Mouse (Mus musculus): Measurements from ENCODE around the gene Gm11938. TPM values are rescaled to one million over a fixed set of nuclear protein-coding genes. Genes with fewer than 3 reads are reported as not detected.
"Not testable (repeated sequence)": the region's sequence is repeated elsewhere in the genome, so short reads cannot be mapped to it uniquely, and the experiment has no call there.

The Gm11938 gene
- not detected in 2 replicates for total RNA-seq (2021)
- long read RNA-seq, experiment 1: 0 reads
- long read RNA-seq, experiment 2: 0 reads

DNA sequence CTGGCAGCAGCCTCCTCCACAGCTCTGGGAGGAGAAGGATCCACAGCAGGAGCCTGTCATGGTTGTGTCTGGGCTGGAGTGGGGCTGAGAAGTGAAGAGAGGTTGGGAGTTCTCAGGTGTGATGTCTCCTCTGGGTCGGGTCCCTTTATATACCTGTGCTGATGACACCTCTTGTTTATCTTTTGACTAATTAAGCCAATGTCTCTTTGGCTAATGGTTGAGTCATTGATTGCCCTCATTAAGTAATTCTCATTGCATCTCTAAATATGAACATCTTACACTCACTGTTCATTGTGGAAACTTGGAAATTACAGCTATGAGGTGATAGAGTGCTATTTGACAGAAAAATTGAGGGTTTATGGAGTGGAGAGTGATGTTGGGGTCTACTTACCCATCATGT, at the start of gene Gm11938:
Gene Gm11938 (minus strand): TSS at position 101 of the 400 bp plus-strand sequence.
- not testable (repeated sequence) for DNase-seq

DNA sequence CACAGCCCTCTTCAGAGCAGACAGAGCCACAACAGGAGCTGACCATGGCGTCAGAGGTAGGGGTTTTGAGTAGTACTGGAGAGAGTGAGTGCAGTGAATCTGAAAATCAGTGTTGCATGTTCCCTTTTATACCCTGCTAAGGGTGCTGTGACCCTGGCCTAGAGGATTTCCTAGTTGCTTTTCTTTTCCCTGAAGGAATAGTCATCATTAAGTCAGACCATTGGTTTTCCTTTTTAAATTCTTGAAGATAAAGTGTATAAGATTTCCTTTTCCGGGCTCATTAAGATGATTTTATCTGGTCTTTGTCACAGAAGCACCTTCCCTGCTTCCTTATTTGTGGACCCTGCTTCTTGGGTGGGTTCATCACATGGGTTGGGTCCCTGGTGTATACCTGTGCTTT, 47.0 kb upstream of the Gm11938 start, which contains the start of gene Gm11555:
Gene Gm11555 (minus strand): TSS at position 101 of the 400 bp plus-strand sequence.
- no peak for DNase-seq

DNA sequence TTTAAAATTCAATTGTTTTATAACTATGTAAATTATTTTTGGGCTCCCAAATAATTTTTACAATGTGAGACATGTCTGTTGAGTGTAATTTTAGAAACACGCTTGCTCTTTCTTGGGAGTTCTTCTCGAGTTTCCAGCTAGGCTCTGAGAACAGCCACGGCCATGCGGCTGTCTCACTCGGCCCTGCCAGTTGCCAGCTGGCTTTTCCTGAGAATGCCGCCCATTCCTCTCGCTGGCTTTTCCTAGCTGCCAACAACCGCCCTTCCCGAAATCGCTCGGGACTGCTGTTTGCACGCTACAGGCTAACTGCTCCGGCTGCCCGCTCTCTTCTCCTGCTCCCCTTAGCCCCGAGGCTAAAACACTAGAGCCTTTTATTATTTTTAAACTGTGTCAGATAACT, 43.3 kb upstream of the Gm11938 start:
- DNase-seq: no peak

DNA sequence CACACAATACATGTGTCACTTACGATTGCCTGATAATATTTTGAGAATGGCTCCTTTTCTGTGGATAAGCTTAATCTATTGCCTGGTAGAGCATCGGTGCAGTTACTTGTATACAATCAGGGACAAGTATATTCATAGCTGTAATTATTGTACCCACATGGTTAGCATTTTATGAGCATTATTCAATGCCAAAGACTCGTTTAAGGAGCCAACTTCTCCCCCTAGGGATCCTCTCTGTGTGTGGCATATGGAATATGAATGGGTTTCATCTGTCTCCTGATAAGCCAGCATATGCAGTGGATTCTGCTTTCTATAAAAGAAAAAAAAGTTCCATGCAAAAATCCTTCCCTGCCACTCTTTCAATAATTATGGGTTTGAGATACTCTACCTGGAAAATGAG, 41.2 kb upstream of the Gm11938 start:
- DNase-seq: no peak

DNA sequence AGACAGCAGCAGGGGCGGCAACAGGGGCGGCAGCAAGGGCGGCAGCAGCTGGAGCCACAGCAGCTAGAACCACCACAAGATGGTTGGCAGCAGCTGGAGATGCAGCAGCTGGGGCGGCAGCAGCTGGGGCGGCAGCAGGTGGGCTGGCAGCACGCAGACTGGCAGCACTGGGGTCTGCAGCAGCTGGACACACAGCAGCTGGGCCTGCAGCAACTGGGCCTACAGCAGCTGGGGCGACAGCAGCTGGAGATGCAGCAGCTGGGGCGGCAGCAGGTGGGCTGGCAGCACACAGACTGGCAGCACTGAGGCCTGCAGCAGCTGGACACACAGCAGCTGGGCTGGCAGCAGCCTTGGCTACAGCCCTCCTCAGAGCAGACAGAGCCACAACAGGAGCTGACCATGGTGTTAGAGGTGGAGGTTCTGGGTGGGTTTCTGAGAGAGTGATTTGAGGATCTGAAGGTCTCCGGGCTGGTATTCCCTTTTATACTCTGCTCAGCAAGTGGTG, 40.6 kb upstream of the Gm11938 start, which contains the start of gene Krtap4-7:
Gene Krtap4-7 (minus strand): TSS at position 455 of the 505 bp plus-strand sequence.
- DNase-seq: not testable (repeated sequence)

DNA sequence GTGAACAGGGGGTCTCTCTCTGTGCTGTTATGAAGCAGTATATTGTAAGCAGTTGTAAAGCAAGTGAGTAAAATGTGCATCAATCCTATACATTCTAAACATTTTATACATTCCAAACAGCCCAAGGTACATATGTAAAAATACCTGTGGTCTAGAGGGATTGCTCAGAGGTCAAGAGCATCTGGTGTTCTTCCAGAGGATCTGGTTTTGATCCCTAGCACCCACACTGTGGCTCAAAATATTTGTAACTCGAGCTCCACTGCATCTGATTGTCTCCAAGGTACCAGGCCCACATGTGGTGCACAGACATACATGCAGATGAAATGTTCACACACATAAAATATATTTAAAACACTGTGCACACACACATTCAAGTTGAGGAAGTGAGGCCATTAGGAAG, 37.8 kb upstream of the Gm11938 start:
- no peak for DNase-seq

DNA sequence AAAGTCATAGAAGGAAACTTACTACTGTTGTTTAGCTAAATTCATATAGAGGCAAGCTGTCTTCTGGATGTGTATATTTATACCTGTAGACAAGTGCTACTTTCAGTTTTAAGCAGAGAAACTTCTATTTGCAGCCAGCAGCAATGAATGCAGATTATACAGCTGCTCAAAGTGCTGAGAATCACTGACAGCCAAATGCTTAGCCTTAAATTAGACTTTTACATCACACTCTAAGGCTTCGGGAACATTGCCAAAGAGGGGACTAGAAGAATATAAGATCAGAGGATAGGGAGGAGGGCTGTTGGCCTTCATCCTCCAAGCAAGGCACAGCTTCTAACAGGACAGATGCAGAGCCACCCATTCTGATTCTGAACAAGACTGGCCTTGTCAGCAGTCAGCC, 34.0 kb upstream of the Gm11938 start:
- DNase-seq: no peak

DNA sequence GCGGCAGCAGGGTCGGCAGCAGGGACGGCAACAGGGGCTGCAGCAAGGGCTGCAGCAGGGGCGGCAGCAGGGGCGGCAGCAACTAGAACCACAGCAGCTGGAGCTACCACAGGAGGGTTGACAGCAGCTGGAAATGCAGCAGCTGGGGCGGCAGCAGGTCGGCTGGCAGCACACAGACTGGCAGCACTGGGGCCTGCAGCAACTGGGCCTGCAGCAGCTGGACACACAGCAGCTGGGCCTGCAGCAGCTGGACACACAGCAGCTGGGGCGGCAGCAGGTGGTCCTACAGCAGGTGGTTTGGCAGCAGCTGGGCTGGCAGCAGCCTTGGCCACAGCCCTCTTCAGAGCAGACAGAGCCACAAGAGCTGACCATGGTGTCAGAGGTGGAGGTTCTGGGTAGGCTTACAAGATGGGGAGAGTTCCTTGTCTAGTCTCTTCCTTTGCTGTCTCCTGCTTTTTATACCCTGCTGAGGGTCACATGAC, 31.6 kb upstream of the Gm11938 start, which contains the start of gene Krtap4-2:
Gene Krtap4-2 (minus strand): TSS at position 432 of the 482 bp plus-strand sequence.
- DNase-seq: no peak

DNA sequence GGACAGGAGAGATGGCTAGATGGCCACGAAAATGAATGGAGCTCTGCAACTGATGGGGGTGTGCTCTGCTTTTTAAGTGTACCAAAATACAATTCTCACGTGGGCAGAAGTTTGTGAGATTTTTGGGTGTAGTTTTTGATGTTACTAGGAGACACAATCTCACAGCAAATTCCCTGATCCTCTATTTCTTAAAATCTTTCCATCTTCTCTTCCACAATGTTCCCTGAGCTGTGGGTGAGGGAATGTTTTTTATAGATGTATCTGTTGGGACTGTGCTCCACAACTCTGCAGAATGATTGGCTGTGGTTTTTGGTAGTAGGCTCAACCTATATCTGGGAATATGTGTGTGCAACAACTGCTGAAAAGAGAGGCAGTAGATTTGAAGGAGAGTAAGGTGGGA, 30.2 kb upstream of the Gm11938 start:
- no peak for DNase-seq

DNA sequence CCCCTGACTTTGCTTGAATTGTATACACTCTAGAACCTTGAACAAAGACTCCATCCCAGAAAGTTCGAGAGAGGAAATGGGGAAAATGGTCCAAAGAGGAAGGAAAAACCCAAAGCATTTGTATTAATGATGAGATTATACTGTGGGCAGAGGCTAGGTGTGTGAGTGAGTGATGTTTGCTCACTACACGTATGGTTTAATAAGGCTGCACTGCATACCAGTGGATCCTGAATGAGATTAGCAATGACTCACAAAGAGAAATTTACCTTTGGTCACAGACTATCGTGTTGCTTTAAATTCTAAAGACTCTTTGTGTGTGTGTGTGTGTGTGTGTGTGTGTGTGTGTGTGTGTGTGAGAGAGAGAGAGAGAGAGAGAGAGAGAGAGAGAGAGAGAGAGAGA, 27.8 kb upstream of the Gm11938 start:
- DNase-seq: no peak

DNA sequence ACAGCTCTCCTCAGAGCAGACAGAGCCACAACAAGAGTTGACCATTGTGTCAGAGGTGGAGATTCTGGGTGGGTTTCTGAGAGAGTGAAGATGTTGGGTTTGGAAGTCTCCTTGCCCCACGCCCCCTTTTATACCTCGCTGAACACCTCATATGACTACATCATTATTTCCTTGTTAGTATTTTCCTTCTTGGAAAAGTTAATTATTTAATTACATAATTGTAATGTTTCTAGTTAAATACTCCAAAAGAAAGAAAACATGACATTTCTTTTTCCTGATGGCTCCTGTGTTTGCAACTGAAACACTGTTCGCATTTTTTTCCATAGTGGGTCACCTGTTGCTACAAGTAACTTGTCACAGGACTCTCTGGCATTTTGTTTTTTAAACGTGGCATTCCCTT, 25.0 kb upstream of the Gm11938 start, which contains the start of gene Krtap4-1:
Gene Krtap4-1 (minus strand): TSS at position 101 of the 400 bp plus-strand sequence.
- no peak for DNase-seq

DNA sequence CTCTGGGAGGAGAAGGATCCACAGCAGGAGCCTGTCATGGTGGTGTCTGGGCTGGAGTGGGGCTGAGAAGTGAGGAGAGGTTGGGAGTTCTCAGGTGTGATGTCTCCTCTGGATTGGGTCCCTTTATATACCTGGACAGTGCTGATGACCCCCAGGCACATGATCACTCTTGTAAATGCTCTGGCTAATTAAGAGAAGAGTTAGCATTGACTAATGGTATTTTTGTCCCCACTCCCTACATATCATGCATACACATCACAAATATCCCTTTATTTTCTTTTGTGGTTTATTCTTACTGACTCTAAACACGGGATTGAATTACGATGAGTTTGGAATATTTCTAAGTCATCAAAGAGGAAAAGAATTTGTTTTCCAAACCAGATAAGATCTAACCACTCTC, 17.2 kb upstream of the Gm11938 start, which contains the start of gene Gm11562:
Gene Gm11562 (minus strand): TSS at position 101 of the 400 bp plus-strand sequence.
- no peak for DNase-seq

DNA sequence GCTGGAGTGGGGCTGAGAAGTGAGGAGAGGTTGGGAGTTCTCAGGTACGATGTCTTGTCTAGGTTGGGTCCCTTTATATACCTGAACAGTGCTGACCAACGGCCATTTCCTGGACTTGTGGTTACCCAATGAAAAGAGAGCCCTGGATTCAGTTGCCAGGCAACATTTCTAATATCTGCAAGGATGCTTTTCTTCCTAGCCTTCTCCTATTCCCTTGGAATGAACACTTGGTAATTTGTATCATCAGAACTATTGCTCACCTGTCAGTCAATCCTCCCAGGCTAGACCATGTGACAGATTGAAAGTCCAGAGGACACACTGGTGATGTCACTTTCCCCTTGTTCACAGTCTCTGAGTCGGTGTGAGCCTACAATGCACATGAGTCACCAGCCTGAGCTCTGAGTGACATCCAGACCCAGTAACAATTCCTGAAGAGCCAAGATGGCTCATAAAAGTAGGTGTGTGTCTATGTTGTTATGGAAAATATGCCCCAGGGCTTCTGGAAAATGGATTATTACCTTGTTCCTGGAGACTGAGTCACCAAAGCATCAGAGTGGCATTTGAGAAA, 11.8 kb upstream of the Gm11938 start, which contains the start of gene Krtap2-4:
Gene Krtap2-4 (minus strand): TSS at position 51 of the 568 bp plus-strand sequence.
- no peak for DNase-seq

DNA sequence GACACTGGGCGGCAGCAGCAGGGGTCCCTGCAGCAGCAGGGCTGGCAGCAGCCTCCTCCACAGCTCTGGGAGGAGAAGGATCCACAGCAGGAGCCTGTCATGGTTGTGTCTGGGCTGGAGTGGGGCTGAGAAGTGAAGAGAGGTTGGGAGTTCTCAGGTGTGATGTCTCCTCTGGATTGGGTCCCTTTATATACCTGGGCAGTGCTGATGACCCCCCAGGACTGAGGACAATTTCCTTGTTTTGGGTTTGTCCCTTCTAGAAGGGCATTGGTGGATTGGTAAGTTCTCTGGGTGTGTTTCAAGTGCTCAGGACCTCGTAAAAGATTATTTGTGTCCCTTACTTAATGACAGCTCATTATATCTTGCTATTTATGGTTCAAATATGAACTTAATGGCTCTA, 7.0 kb upstream of the Gm11938 start, which contains the start of gene Gm11937:
Gene Gm11937 (minus strand): TSS at position 101 of the 400 bp plus-strand sequence.
- not testable (repeated sequence) for DNase-seq

DNA sequence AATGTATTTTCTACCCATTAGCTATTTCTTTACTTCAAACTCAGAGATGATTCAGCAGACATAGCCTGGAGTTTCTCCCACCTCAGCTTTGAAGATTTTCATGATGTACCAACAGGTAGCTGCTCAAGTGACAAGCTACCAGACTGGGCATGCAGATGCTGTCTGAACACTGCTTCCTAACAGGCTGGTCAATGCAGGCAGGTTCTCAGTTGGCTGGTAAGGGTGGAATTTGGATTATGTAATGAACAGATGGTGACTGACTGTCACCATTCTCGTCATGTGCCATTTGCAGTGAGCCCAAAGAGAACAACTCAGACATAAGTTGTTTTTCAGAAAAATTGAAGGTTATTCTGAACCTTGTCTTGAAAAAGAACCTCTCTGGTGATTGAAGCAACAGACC, 6.0 kb upstream of the Gm11938 start:
- DNase-seq: no peak

DNA sequence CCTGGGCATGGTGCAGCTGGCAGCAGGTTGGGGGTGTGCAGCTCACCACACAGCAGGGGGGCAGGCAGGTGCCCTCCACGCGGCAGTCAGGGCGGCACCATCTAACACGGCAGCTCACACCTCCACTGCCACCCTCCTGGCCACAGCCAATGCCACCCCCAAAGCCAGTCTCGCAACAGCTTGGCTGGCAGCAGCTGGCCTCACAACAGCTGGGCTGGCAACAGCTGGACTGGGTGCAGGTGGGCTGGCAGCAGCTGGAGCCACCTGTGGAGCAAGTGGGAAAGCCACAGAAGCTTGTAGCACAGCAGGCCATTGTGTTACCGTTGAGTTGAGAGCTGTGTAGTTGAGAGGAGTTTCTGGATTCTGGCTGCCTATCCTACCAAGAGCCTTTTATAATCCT, 5.4 kb downstream of the Gm11938 start, which contains the start of gene Krtap9-3:
Gene Krtap9-3 (minus strand): TSS at position 364 of the 400 bp plus-strand sequence.
- DNase-seq: not testable (repeated sequence)

DNA sequence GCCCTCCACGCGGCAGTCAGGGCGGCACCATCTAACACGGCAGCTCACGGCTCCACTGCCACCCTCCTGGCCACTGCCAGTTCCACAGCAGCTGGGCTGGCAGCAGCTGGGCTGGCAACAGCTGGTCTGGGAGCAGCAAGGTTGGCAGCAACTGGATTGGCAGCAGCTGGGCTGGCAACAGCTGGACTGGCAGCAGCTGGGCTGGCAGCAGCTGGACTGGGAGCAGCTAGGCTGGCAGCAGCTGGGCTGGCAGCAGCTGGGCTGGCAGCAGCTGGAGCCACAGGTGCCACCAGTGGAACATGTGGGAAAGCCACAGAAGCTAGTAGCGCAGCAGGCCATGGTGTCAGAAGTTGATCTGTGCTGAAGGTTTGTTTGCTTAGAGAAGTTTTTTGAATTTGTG, 12.1 kb downstream of the Gm11938 start, which contains the start of gene Krtap1-3:
Gene Krtap1-3 (minus strand): TSS at position 359 of the 400 bp plus-strand sequence.
- no peak for DNase-seq

DNA sequence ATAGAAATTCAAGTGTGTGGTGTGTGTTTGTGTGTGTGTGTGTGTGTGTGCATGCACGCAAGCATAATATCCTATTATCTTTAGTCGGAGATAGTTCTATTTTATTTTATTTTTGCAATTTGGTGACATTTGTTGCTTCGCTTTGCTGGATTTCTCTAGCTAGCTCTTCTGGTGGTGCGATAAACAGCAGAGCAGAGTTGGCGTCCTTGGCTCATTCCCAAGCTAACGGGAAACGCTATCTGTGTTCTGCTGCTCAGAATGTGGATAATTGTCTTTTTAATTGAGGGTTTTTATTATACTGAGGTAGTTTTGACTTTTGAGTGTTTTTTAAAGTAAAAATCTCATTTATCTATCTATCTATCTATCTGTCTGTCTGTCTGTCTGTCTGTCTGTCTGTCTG, 18.0 kb downstream of the Gm11938 start:
- no peak for DNase-seq

DNA sequence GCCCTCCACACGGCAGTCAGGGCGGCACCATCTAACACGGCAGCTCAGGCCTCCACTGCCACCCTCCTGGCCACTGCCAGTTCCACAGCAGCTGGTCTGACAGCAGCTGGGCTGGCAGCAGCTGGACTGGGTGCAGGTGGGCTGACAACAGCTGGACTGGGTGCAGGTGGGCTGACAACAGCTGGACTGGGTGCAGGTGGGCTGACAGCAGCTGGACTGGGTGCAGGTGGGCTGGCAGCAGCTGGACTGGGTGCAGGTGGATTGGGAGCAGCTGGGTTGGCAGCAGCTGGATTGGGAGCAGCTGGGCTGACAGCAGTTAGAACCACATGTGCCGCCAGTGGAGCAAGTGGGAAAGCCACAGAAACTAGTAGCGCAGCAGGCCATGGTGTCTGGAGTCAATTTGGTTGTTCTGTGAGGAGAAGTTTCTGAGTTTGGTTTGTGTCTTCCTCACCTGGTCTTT, 19.8 kb downstream of the Gm11938 start, which contains the start of gene Krtap1-4:
Gene Krtap1-4 (minus strand): TSS at position 410 of the 460 bp plus-strand sequence.
- DNase-seq: no peak

DNA sequence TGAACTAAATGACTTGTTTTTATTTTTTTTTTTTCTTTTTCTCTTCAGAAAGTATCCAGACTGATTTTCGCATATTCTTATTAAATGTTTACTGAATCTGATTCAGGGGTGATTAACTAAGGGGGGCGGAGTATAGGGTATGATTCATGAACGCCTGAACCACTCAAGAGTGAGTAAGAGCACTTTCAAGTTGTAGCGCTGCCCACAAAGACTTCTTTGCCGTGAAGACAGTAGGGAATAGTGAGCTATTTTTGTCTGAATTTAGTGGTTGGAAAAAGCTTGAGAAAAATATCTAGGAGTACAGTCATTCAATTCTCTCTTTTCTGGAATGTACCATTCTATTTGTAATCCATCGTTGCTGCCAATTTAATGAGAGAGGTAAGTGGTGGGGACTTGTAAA, 21.5 kb downstream of the Gm11938 start:
- DNase-seq: no peak

DNA sequence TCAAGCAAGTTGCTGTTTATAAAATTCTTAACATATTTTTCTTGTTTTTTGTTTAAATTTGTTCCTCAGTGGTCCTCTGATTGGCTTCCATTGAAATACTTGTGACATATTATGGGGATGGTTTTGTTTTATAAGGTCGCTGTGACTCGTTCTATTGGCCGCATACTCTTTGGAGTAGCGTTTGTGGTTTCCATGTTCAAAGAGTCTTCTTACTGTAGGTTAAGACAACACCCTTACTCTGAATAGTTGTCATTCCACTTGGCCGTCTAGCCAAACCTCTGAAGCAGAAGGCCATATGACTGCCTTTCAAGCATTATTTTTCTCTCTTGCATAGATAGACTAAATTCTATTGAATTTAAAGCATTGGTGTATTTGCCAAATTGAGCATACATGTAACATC, 22.1 kb downstream of the Gm11938 start:
- no peak for DNase-seq

DNA sequence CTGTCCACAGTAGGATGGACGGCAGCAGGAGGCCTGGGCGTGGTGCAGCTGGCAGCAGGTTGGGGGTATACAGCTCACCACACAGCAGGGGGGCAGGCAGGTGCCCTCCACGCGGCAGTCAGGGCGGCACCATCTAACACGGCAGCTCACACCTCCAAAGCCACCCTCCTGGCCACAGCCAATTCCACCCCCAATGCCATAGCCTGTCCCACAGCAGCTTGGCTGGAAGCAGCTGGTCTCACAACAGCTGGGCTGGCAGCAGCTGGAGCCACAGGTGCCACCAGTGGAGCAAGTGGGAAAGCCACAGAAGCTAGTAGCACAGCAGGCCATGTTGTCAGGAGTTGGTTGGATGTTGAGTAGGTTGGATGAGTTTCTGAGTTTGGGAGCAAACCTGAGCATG, 22.5 kb downstream of the Gm11938 start, which contains the start of gene Krtap1-5:
Gene Krtap1-5 (minus strand): TSS at position 381 of the 400 bp plus-strand sequence.
- DNase-seq: no peak

DNA sequence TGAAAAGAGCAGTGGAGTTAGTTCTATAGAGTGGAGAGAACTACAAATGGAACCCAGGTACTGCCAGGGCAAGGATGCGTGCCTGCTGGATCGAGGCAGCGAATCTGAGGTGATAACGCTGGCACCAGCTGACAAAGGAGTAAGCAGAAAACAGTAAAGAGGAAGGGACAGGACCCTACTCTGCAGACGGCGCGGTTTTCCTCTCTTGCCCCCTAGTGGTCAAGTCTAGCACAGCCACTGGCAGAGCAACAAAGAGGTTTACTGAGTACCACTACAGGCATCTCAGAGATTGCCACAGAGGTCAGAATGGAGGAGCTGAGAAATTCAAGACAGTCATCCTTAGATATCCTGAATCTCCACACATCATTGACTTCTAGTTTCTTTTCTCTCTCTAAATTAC, 29.0 kb downstream of the Gm11938 start:
- DNase-seq: peak; percentile 79

All from adrenal gland, postnatal 14 days (tissue).